Mouse (Mus musculus) kidney, adult 2 months (tissue): Measurements from ENCODE around the gene Gtf2i.

Source experiments
- CTCF ChIP-seq: fragments of 200-500 bp; conservative IDR thresholded peaks from 2 replicates; pipeline ENCODE4 v1.5.1; 2011; ENCODE audit warnings: low read depth, mild to moderate bottlenecking, control low read depth, low read length, moderate library complexity, mixed read lengths; ENCODE audit not compliant: insufficient read depth, insufficient read length
- POLR2A ChIP-seq: fragments of 200-500 bp; IDR thresholded peaks from one replicate; pipeline ENCODE4 v1.6.1; 2011; ENCODE audit warnings: low read depth, low read length, control low read depth

GRCm38 (mm10) chr5:134304639-134305038 lies 9.9 kb downstream of the Gtf2i start:
- TF ChIP-seq POLR2A (no peak), CTCF (no peak)
